Mouse (Mus musculus) heart, adult 2 months (tissue): ENCODE data around the gene Adgrg3. TPM values are rescaled to one million over a fixed set of nuclear protein-coding genes. Genes with fewer than 3 reads are reported as not detected.
A peak's percentile ranks its signal among the peaks of the same experiment; 100 is the strongest.

ENCODE experiments used
- DNase-seq, 2 experiments: peaks; one replicate each; pipeline ENCODE4 v3.0.0; 2021
- H3K27ac ChIP-seq: fragments of 200-600 bp; 2 replicates; pipeline ENCODE4 v1.8.1; 2022
- H3K27me3 ChIP-seq: fragments of 200-500 bp; 2 replicates; pipeline ENCODE4 v1.6.1; 2012; ENCODE audit warnings: mild to moderate bottlenecking, low read length, inconsistent platforms, mixed read lengths; ENCODE audit not compliant: control insufficient read depth, insufficient read depth
- H3K36me3 ChIP-seq: fragments of 200-500 bp; 2 replicates; pipeline ENCODE4 v1.6.1; 2012; ENCODE audit warnings: low read length, inconsistent platforms; ENCODE audit not compliant: control insufficient read depth, insufficient read depth
- H3K4me1 ChIP-seq: fragments of 200-500 bp; 2 replicates; pipeline ENCODE4 v1.6.1; 2011; ENCODE audit warnings: low read length; ENCODE audit not compliant: control insufficient read depth, insufficient read depth
- H3K4me3 ChIP-seq: fragments of 200-600 bp; 2 replicates; pipeline ENCODE4 v1.8.1; 2022
- H3K79me2 ChIP-seq: fragments of 200-500 bp; replicated peaks from 2 replicates; pipeline ENCODE4 v1.6.1; 2012; ENCODE audit warnings: mild to moderate bottlenecking, inconsistent platforms, low read length, moderate library complexity, mixed read lengths; ENCODE audit not compliant: control insufficient read depth, insufficient read depth
- H3K9ac ChIP-seq: fragments of 200-500 bp; 2 replicates; pipeline ENCODE4 v1.6.1; 2012; ENCODE audit warnings: low read depth, mild to moderate bottlenecking, control low read depth, inconsistent platforms, low read length, mixed read lengths
- CTCF ChIP-seq: fragments of 200-600 bp; IDR thresholded peaks from 2 replicates; pipeline ENCODE4 v1.8.1; 2022; ENCODE audit warnings: antibody characterized with exemption, mild to moderate bottlenecking, moderate library complexity
- EP300 ChIP-seq: fragments of 200-500 bp; IDR thresholded peaks from 2 replicates; pipeline ENCODE4 v1.6.1; 2011; ENCODE audit warnings: low read depth, low read length, control low read depth; ENCODE audit not compliant: insufficient read depth
- POLR2A ChIP-seq: fragments of 200-500 bp; IDR thresholded peaks from 2 replicates; pipeline ENCODE4 v1.6.1; 2011; ENCODE audit warnings: mild to moderate bottlenecking, low read depth, low read length, control low read depth; ENCODE audit not compliant: insufficient read depth
- WGBS: fragments of 180-500 bp; shearing (Covaris S2); methylation state at CpG from one replicate; pipeline ENCODE4 v1.1.7; 2018; 5-methylcytosine and 5-hydroxymethylcytosine counted together
- intact Hi-C: fragments of 180-260 bp; cut with DNase I; formaldehyde crosslinking; loops from one replicate; pipeline ENCODE4 v1.15.1; 2025
- polyA plus RNA-seq: library from polyadenylated mRNA; depleted of rRNA; stranded (reverse); fragments of >200 nt; gene quantifications from 2 replicates; pipeline ENCODE4 v1.2.3, GENCODE M21; 2012
- total RNA-seq, 2 experiments: library from RNA; stranded (reverse); gene quantifications; 2 replicates each; pipeline ENCODE4 v1.2.3; 2021

Adgrg3 gene
- total and polyA plus RNA-seq, 3 experiments, result 1.3 to 4.3 (median 2.5) TPM

- TF ChIP-seq POLR2A, result no peak
- TF ChIP-seq CTCF, result no peak
- TF ChIP-seq EP300, result no peak
- Histone ChIP-seq H3K9ac (no peak overlapping the region), H3K4me1 (peaks cover 36% of the 10 kb centered on the region), H3K27ac (peak overlapping the region; percentile 93), H3K4me3 (peak overlapping the region; percentile 38; the same call in 1 of the 2 replicates), H3K27me3 (no peaks in the 10 kb centered on the region), H3K36me3 (no peaks in the 10 kb centered on the region), H3K79me2 (no peaks in the 10 kb centered on the region)
- WGBS, result 43% methylated on average over 1 of the region's 1 CpGs
- intact Hi-C loops, result no loop called here
- DNase-seq, result no peak
Measured at GRCm38 (mm10) chr8:94994510-94994909, 23.0 kb upstream of the Adgrg3 start.

DNA sequence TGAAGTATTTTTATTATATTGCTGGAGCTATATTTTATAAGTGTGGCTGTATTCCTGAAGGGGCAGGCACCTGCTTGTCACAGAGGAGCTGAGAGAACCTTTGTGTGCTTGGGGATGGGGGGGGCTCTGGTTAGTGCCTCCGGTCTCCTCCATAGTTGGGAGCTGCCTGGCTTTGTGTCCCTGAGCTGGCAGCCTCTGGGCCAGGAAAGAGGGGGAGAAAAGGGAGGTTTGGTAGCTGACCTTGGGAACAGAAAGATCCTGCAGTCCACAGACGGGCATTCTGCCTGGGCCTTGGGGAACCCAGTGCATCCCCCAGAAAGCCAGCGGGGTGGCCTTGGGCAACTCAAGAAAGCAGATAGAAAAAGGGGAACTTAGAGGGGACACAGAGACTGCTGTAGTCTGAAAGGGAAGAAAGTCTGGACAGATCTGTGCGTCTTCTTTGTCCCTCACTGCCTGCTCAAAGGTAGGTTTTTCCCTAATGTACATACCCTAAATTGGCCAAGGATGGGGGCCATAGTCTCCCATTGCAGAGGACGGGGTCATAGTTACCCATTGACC lies 22.1 kb upstream of the Adgrg3 start:
- peak overlapping the region; percentile 93 for H3K27ac ChIP-seq

DNA sequence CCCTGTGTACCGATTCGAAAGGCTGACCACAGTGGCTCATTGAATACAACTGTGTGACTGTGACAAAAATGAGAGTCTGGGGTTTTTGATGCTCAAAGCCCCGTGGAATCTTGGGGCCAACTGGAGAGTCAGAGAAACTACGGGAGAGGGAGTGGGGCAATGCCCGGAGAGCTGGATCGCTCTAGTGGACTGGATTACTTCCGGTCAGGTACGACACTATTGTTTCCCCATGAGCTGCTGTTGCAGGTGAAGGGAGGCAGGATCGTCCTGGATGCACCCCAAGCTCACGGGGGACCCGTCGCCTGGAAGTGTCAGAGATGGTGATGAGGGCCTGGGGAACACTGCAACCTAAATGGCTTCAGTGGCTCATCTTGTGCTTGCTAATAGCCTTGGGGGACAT lies 21.5 kb upstream of the Adgrg3 start:
- WGBS, result 74% methylated on average over 12 of the region's 12 CpGs
- Histone ChIP-seq H3K27ac (peak overlapping the region; percentile 93), H3K9ac (0 out of 2 replicates have a peak overlapping the region, but pooled peaks have one; percentile 11), H3K4me1 (peaks cover 35% of the 10 kb centered on the region), H3K79me2 (no peaks in the 10 kb centered on the region), H3K27me3 (no peaks in the 10 kb centered on the region), H3K36me3 (no peaks in the 10 kb centered on the region), H3K4me3 (no peak overlapping the region)
- intact Hi-C loops, result no loop called here
- TF ChIP-seq POLR2A (no peak), CTCF (no peak), EP300 (no peak)
- DNase-seq, result no peak

More for the DNA sequence above, 22.1 kb upstream of the Adgrg3 start:
- no peaks in the 10 kb centered on the region for H3K79me2 ChIP-seq
- no peak overlapping the region; the same call in 1 of the 2 replicates for H3K4me3 ChIP-seq
- 48% methylated on average over 5 of the region's 5 CpGs for WGBS
- DNase-seq, result no peak
- intact Hi-C loops, result no loop called here
- 0 out of 2 replicates have a peak overlapping the region, but pooled peaks have one; percentile 17 for H3K9ac ChIP-seq
- H3K36me3 ChIP-seq, result no peaks in the 10 kb centered on the region
- TF ChIP-seq EP300 (no peak), CTCF (no peak), POLR2A (no peak)
- H3K4me1 ChIP-seq, result peaks cover 34% of the 10 kb centered on the region
- no peaks in the 10 kb centered on the region for H3K27me3 ChIP-seq

GRCm38 (mm10) chr8:94996899-94997856 lies 20.3 kb upstream of the Adgrg3 start:
- intact Hi-C loops, result no loop called here
- 0 out of 2 replicates have a peak, but pooled peaks have one; percentile 46 for TF ChIP-seq EP300
- 0 out of 2 replicates have a peak, but pooled peaks have one; percentile 21 for TF ChIP-seq POLR2A
- peak; percentile 29 for TF ChIP-seq CTCF
- H3K4me3 ChIP-seq, result no peak overlapping the region
- H3K79me2 ChIP-seq, result no peaks in the 10 kb centered on the region
- no peak for DNase-seq
- peaks cover 34% of the 10 kb centered on the region for H3K4me1 ChIP-seq
- 55% methylated on average over 6 of the region's 6 CpGs for WGBS
- H3K9ac ChIP-seq, result peak overlapping the region; percentile 16
- H3K27ac ChIP-seq, result peak overlapping the region; percentile 93
- no peaks in the 10 kb centered on the region for H3K36me3 ChIP-seq
- no peaks in the 10 kb centered on the region for H3K27me3 ChIP-seq

- DNase-seq, result no peak
- H3K27ac ChIP-seq, result peak overlapping the region; percentile 93
- H3K4me3 ChIP-seq, result 0 out of 2 replicates have a peak overlapping the region, but pooled peaks have one; percentile 4
- peak overlapping the region; percentile 1; the same call in 1 of the 2 replicates for H3K9ac ChIP-seq
- TF ChIP-seq CTCF (no peak), EP300 (no peak), POLR2A (no peak)
- H3K27me3 ChIP-seq, result no peaks in the 10 kb centered on the region
- no peaks in the 10 kb centered on the region for H3K79me2 ChIP-seq
- H3K4me1 ChIP-seq, result peaks cover 33% of the 10 kb centered on the region
- intact Hi-C loops, result no loop called here
- 41% methylated on average over 6 of the region's 6 CpGs for WGBS
- no peaks in the 10 kb centered on the region for H3K36me3 ChIP-seq
Measured at GRCm38 (mm10) chr8:94997857-94998243, 19.6 kb upstream of the Adgrg3 start.
